Mouse (Mus musculus): Measurements from ENCODE around the gene Cubn.

DNA sequence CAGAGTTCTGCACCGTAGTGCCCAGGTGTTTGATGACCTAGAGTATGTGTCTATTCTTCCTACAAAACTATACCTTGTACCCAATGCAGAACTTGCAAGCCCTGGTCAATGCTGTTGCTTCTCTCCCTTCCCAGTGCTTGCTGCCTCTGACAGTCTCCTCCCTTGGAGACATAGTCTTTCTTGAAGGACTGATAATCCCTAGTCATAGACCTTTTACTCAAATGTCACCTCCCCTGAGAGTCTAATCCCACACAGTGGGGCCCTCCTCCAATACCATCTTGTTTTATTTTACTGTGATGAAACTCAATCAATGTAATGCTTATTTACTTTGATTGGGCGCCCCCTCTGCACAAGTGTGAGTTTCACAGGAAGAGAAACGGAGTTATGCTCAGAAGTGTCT, 201.5 kb downstream of the Cubn start:
- TF ChIP-seq USF1 (IDR thresholded peaks at IDR 0.05; ENCODE audit: low read depth, low read length) (no peak), CTCF (conservative IDR thresholded peaks at IDR 0.05 in 1 of 2, IDR thresholded peaks at IDR 0.05 in 1 of 2; ENCODE audit: low read depth in 2 of 2, low read length in 2 of 2) (no peak), EP300 (IDR thresholded peaks at IDR 0.05; ENCODE audit: low read length) (no peak), JUND (conservative IDR thresholded peaks at IDR 0.05; ENCODE audit: low read depth, low read length) (no peak), POLR2A (IDR thresholded peaks at IDR 0.05; ENCODE audit: low read depth, low read length) (no peak), IRF4 (IDR thresholded peaks at IDR 0.05; ENCODE audit: low read depth, low read length) (no peak), HCFC1 (IDR thresholded peaks at IDR 0.05; ENCODE audit: low read depth, low read length) (no peak), UBTF (IDR thresholded peaks at IDR 0.05; ENCODE audit: low read depth, low read length) (no peak), TBP (conservative IDR thresholded peaks at IDR 0.05; ENCODE audit: low read depth, low read length) (no peak), USF2 (conservative IDR thresholded peaks at IDR 0.05; ENCODE audit: low read depth, low read length) (no peak), ZC3H11A (IDR thresholded peaks at IDR 0.05; ENCODE audit: low read depth, low read length) (no peak), TCF12 (IDR thresholded peaks at IDR 0.05; ENCODE audit: low read depth, low read length) (no peak), NRF1 (IDR thresholded peaks at IDR 0.05; ENCODE audit: low read depth, low read length) (no peak), MAX (IDR thresholded peaks at IDR 0.05; ENCODE audit: low read length) (no peak)
